In genomic region chr16:44778538-44779147, GRCm38 (mm10) we compare ENCODE assay signal across 8 mouse cellular contexts. TPM values are rescaled to one million over a fixed set of nuclear protein-coding genes. Genes with fewer than 3 reads are reported as not detected.
DNase-seq lines count a peak whose midpoint lies in the region; ATAC-seq lines count a peak whose summit lies in the region.
"Had no signal": no experiment of that assay in that cellular context is flagged by ENCODE, and none has a peak within 500 bp of the region (broad histone marks: within the 10 kb centered on the region; RNA-seq: fewer than 3 reads in every experiment).

No protein-coding gene starts in this region.

- H3K9ac ChIP-seq in neural tube, embryonic 15.5 days (replicated peaks) = no peak overlapping the region
- H3K9ac ChIP-seq: midbrain, embryonic 12.5 days had no signal

- DNase-seq in 416B (ENCODE audit: low read depth) = peak; percentile 93
- peak; percentile 39 to 46 for DNase-seq in lung, adult 18-20 months
- DNase-seq in thymus, adult 18-20 months = peak; percentile 12 to 49
- DNase-seq in ovary, postnatal 14 days (ENCODE audit: low spot score) = no peak

- no peaks in the 10 kb centered on the region for H3K36me3 ChIP-seq in neural tube, embryonic 15.5 days
- H3K36me3 ChIP-seq: midbrain, embryonic 12.5 days had no signal

- H3K27me3 ChIP-seq in neural tube, embryonic 15.5 days (replicated peaks) = no peaks in the 10 kb centered on the region
- H3K27me3 ChIP-seq: midbrain, embryonic 12.5 days had no signal

- peak; percentile 79 for ATAC-seq in CD4-positive, CD25-positive, alpha-beta regulatory T cell, adult 4 months
- ATAC-seq in hematopoietic stem cell, adult 5-6 weeks (replicated peaks in 1 of 2; ENCODE audit: insufficient read depth in 1 of 2, low FRiP score in 2 of 2, low TSS enrichment in 1 of 2, low read depth in 1 of 2, poor library complexity in 2 of 2, severe bottlenecking in 2 of 2) = peak; percentile 94 to 97
- ATAC-seq in neural tube, embryonic 15.5 days (ENCODE audit: low FRiP score) = no peak

- no peak overlapping the region for H3K4me3 ChIP-seq in neural tube, embryonic 15.5 days (replicated peaks)
- H3K4me3 ChIP-seq: midbrain, embryonic 12.5 days had no signal

- no peaks in the 10 kb centered on the region for H3K9me3 ChIP-seq in neural tube, embryonic 15.5 days (replicated peaks)
- H3K9me3 ChIP-seq: midbrain, embryonic 12.5 days had no signal

- no peak overlapping the region for H3K4me2 ChIP-seq in neural tube, embryonic 15.5 days
- H3K4me2 ChIP-seq: midbrain, embryonic 12.5 days had no signal

- 81% methylated on average over 17 of the region's 17 CpGs for WGBS in neural tube, embryonic 15.5 days

- no peak overlapping the region for H3K27ac ChIP-seq in neural tube, embryonic 15.5 days (replicated peaks)
- H3K27ac ChIP-seq: midbrain, embryonic 12.5 days had no signal

- H3K4me1 ChIP-seq in neural tube, embryonic 15.5 days = no peaks in the 10 kb centered on the region
- H3K4me1 ChIP-seq: midbrain, embryonic 12.5 days had no signal

RNA-seq across cellular contexts. Expression of gene Cd200r1, which starts 13.1 kb away (rescaled TPM):
- polyA plus RNA-seq in CD4-positive, CD25-positive, alpha-beta regulatory T cell, adult 4 months (2017; shearing (Covaris generic)) = 10 to 100 TPM; 63.7 to 66.0 TPM
- total RNA-seq in hematopoietic stem cell, adult 5-6 weeks (2017) = 7.0 and 10.0 TPM in 2 replicates
- 0.59 and 0.66 TPM in 2 replicates for polyA plus RNA-seq in neural tube, embryonic 15.5 days (2015; fragmentation: Nextera tagmentation; extraction: Ambion mirVana)

RNA-seq across cellular contexts. Expression of gene Gtpbp8, which starts 32.5 kb away (rescaled TPM):
- 10 to 100 TPM; 36.4 to 41.7 TPM for polyA plus RNA-seq in CD4-positive, CD25-positive, alpha-beta regulatory T cell, adult 4 months (2017; shearing (Covaris generic))
- 15.5 and 15.8 TPM in 2 replicates for total RNA-seq in hematopoietic stem cell, adult 5-6 weeks (2017)
- 35.3 and 36.1 TPM in 2 replicates for polyA plus RNA-seq in neural tube, embryonic 15.5 days (2015; fragmentation: Nextera tagmentation; extraction: Ambion mirVana)

RNA-seq across cellular contexts. Expression of gene Cd200r4, which starts 32.9 kb away (rescaled TPM):
- 1 to 10 TPM; 8.4 to 9.1 TPM for polyA plus RNA-seq in CD4-positive, CD25-positive, alpha-beta regulatory T cell, adult 4 months (2017; shearing (Covaris generic))
- total RNA-seq in hematopoietic stem cell, adult 5-6 weeks (2017) = 1.5 and 1.7 TPM in 2 replicates
- 0.24 TPM in 1 of 2 replicates, not detected in the other for polyA plus RNA-seq in neural tube, embryonic 15.5 days (2015; fragmentation: Nextera tagmentation; extraction: Ambion mirVana)

RNA-seq across cellular contexts. Expression of gene Nepro, which starts 54.5 kb away (rescaled TPM):
- 10 to 100 TPM in 1 of 2 experiments, 1 to 10 TPM in 1; 7.5 to 10.1 TPM for polyA plus RNA-seq in CD4-positive, CD25-positive, alpha-beta regulatory T cell, adult 4 months (2017; shearing (Covaris generic))
- 22.8 and 24.0 TPM in 2 replicates for total RNA-seq in hematopoietic stem cell, adult 5-6 weeks (2017)
- polyA plus RNA-seq in neural tube, embryonic 15.5 days (2015; fragmentation: Nextera tagmentation; extraction: Ambion mirVana) = 3.4 and 4.5 TPM in 2 replicates

Comparison
In these comparisons a context has a peak if more than half of its experiments do, and no peak if none do; other contexts are left out.
1. RNA of gene Cd200r1, which starts 13.1 kb away (polyA plus RNA-seq): 63.7 to 66.0 TPM in CD4-positive, CD25-positive, alpha-beta regulatory T cell, adult 4 months; 0.59 to 0.66 TPM in neural tube, embryonic 15.5 days; every median in the first group is over 10 times any median in the second.